Mouse (Mus musculus) forebrain, postnatal 0 days (tissue): ENCODE measurements around the gene Lama5. TPM values are rescaled to one million over a fixed set of nuclear protein-coding genes. Genes with fewer than 3 reads are reported as not detected.

ENCODE experiments used
- ATAC-seq: fragments of 200-750 bp; cut with Nextera tagmentation; 2 replicates; pipeline ENCODE4 v1.8.0; 2017; ENCODE audit warnings: mild to moderate bottlenecking, moderate library complexity
- DNase-seq: peaks from one replicate; pipeline ENCODE4 v3.0.0-alpha.2; 2015
- H3K27ac ChIP-seq: fragments of 300-500 bp; sonication (generic); 2 replicates; pipeline ENCODE4 v1.5.1; 2014; ENCODE audit warnings: low read depth, mild to moderate bottlenecking, antibody characterized with exemption, low read length, moderate library complexity, mixed read lengths
- H3K27me3 ChIP-seq: fragments of 300-500 bp; sonication (generic); 2 replicates; pipeline ENCODE4 v1.6.1; 2014; ENCODE audit warnings: mild to moderate bottlenecking, low read length, mixed read lengths; ENCODE audit not compliant: insufficient read depth
- H3K36me3 ChIP-seq: fragments of 300-500 bp; sonication (generic); 2 replicates; pipeline ENCODE4 v1.6.1; 2014; ENCODE audit warnings: mild to moderate bottlenecking, moderate library complexity; ENCODE audit not compliant: insufficient read depth
- H3K4me1 ChIP-seq: fragments of 300-500 bp; sonication (generic); 2 replicates; pipeline ENCODE4 v1.6.1; 2014; ENCODE audit warnings: antibody characterized with exemption; ENCODE audit not compliant: insufficient read depth
- H3K4me2 ChIP-seq: fragments of 300-500 bp; sonication (generic); 2 replicates; pipeline ENCODE4 v1.6.1; 2014; ENCODE audit warnings: low read depth, mild to moderate bottlenecking, moderate library complexity
- H3K4me3 ChIP-seq: fragments of 300-500 bp; sonication (generic); 2 replicates; pipeline ENCODE4 v1.5.1; 2014; ENCODE audit warnings: low read depth, low read length, mixed read lengths
- H3K9ac ChIP-seq: fragments of 300-500 bp; sonication (generic); 2 replicates; pipeline ENCODE4 v1.6.1; 2014; ENCODE audit warnings: mild to moderate bottlenecking
- H3K9me3 ChIP-seq: fragments of 300-500 bp; sonication (generic); 2 replicates; pipeline ENCODE4 v1.6.1; 2016; ENCODE audit warnings: low read length
- CTCF ChIP-seq: sonication (generic); IDR thresholded peaks from 2 replicates; pipeline ENCODE4 v1.5.1; 2016; ENCODE audit warnings: antibody characterized with exemption, control low read depth, low read depth
- WGBS: fragments of 180-500 bp; shearing (Covaris S2); extraction: QIAGEN DNeasy Blood & Tissue Kit; methylation state at CpG from one replicate; pipeline ENCODE4 v1.1.7; 2014; 5-methylcytosine and 5-hydroxymethylcytosine counted together
- polyA plus RNA-seq: library from polyadenylated mRNA; unstranded; fragments of >200 nt; fragmentation: Nextera tagmentation; extraction: Ambion mirVana; gene quantifications from 2 replicates; pipeline ENCODE4 v1.2.1, GENCODE M21; 2015
- total RNA-seq: library from RNA; depleted of rRNA; stranded (reverse); fragments of >200 nt; gene quantifications from 2 replicates; pipeline ENCODE4 v1.2.3, GENCODE M21; 2014

The Lama5 gene
- total and polyA plus RNA-seq, 2 experiments from 2014 or later: 1.4 to 8.9 TPM

DNA sequence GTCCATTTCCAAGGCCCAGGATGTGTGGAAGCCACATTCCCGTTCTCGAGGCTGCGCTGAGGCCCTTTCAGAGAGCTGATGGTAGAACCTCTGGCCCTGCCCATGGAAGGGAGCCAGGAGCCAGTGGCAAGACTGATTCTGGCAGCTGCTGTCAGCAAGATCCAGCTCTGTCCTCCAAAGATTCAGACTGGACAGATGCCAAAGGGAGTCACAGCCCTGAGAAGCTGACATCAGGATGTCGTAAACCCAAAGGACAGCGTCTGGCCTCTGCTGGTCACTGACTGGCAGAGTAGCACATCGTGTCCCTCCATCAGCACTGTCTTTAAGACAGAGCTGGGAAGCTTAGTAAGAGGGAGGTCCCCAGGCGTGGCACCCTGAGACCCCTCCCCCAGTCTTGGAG is 2.9 kb upstream of the Lama5 start:
- peaks cover 8% of the 10 kb centered on the region; the same call in 1 of the 2 replicates for H3K27me3 ChIP-seq
- H3K9ac ChIP-seq: no peak overlapping the region
- ATAC-seq: no peak
- H3K4me1 ChIP-seq: peaks cover 13% of the 10 kb centered on the region; the same call in 1 of the 2 replicates
- no peaks in the 10 kb centered on the region for H3K36me3 ChIP-seq
- no peak for DNase-seq
- TF ChIP-seq CTCF: no peak
- 65% methylated on average over 7 of the region's 7 CpGs for WGBS
- no peaks in the 10 kb centered on the region for H3K9me3 ChIP-seq
- H3K27ac ChIP-seq: no peak overlapping the region
- no peak overlapping the region for H3K4me3 ChIP-seq
- no peak overlapping the region for H3K4me2 ChIP-seq

DNA sequence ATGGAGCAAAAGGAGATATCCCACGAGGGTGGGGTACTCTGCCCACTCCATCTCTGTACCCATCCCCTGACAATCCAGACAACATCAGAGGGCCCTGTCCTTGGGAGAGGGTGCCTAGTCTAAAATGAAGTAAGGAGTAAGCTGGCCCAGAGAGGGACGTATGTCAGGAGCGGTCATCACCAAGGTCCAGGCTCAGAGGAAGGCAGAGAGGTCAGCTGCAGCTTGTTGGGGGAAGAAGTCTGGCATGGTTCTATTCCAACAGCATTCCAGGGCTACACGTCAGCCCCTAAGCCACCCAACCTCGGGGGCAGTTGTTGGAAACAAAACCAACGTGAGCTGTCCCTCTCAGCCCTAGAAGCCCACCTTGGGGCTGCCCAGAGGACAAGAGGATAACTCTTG is 2.4 kb upstream of the Lama5 start:
- Histone ChIP-seq H3K27ac (no peak overlapping the region), H3K9me3 (no peaks in the 10 kb centered on the region), H3K36me3 (no peaks in the 10 kb centered on the region), H3K4me3 (no peak overlapping the region), H3K4me2 (no peak overlapping the region), H3K4me1 (peaks cover 13% of the 10 kb centered on the region; the same call in 1 of the 2 replicates), H3K27me3 (peaks cover 8% of the 10 kb centered on the region; the same call in 1 of the 2 replicates), H3K9ac (no peak overlapping the region)
- WGBS: 58% methylated on average over 6 of the region's 6 CpGs
- DNase-seq: no peak
- ATAC-seq: no peak
- no peak for TF ChIP-seq CTCF

DNA sequence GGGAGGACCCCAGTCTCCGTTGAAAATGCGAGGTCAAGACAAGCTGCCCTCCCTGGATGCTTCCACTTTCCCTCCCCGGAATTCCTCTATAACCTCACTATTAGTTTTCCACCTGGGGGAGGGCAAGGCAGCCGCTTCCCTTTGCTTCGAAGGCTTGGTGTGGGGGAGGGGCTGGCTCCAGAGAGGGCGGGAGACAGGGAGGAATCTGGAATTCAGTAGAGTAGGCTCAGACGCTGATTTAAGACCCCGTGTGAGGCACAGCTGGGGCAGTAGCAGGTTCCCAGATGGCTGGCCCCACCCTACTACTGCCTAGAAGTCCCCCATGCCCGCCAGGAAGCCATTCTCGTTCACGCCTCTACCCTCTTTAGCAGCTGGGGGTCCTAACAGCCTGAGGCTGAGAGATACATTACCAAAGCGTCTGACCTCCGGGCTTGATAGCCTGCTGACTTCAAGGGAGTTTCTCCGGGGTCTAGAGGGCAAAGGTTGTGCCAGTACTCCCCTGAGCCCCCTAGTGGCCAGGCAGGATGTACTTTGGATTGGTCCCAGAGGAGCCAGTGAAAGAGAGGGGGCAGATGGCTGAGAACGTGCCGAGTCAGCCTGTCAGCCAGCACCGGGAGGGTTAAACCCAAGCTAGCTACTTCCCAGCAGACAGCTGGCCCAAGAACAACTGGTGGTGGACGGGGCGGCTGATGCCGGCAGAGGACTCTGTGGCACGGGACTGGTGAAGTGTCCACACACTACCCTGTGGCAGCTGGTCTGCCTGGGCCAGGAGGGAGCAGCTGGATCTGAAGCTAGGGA is 1.8 kb upstream of the Lama5 start:
- 4% methylated on average over 21 of the region's 21 CpGs for WGBS
- 0 out of 2 replicates have a peak overlapping the region, but pooled peaks have one; percentile 5 for H3K4me3 ChIP-seq

DNA sequence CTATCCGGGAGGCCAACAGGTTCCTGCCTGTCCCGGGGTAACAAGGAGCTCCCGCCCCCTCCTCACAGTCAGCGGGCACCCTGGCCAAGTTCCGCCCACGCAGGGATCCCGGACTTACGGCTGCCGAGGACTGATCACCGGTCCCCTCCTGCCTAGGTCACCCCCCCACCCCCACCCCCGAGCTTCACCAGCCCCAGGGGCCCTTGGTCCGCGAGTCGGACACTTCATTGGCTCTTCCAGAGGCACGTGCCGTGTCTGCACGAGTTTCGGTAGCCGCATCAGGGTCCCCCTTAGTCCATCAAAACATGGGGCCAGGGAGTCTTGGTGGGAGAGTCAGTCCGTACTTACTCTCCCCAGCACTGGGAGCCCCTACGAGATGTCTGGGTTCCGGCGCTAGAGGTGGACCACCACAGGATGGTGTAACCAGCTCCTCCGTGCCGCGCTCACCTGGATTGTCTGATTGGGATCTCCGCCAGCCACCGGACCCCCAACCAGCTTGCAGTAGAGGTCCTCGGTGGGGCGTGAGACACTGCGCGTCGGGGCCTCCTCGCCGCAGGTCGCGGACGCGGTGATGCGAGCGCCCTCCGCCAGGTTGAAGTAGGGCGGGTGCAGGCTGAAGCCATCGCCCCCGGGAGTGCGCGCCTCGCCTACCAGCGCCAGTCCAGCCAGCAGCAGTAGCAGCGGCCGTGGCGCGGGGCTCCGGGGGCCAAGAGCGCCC is 456 bp downstream of the Lama5 start:
- TF ChIP-seq CTCF: no peak
- no peaks in the 10 kb centered on the region for H3K36me3 ChIP-seq
- ATAC-seq (peak; percentile 23), DNase-seq (no peak)
- peak overlapping the region; percentile 100 for H3K4me2 ChIP-seq
- peak overlapping the region; percentile 53 for H3K9ac ChIP-seq
- H3K4me1 ChIP-seq: peaks cover 13% of the 10 kb centered on the region; the same call in 1 of the 2 replicates
- H3K27me3 ChIP-seq: peaks cover 8% of the 10 kb centered on the region; the same call in 1 of the 2 replicates
- H3K4me3 ChIP-seq: peak overlapping the region; percentile 53
- no peaks in the 10 kb centered on the region for H3K9me3 ChIP-seq
- under 1% methylated on average over 43 of the region's 55 CpGs for WGBS
- H3K27ac ChIP-seq: no peak overlapping the region

More for the DNA sequence above, 1.8 kb upstream of the Lama5 start:
- H3K27me3 ChIP-seq: peaks cover 8% of the 10 kb centered on the region; the same call in 1 of the 2 replicates
- H3K9me3 ChIP-seq: no peaks in the 10 kb centered on the region
- H3K4me2 ChIP-seq: peak overlapping the region; percentile 27
- peak; percentile 39 for DNase-seq
- TF ChIP-seq CTCF: peak; percentile 70
- ATAC-seq: peak; percentile 70
- H3K36me3 ChIP-seq: no peaks in the 10 kb centered on the region
- H3K4me1 ChIP-seq: peaks cover 13% of the 10 kb centered on the region; the same call in 1 of the 2 replicates
- no peak overlapping the region for H3K9ac ChIP-seq
- H3K27ac ChIP-seq: no peak overlapping the region

DNA sequence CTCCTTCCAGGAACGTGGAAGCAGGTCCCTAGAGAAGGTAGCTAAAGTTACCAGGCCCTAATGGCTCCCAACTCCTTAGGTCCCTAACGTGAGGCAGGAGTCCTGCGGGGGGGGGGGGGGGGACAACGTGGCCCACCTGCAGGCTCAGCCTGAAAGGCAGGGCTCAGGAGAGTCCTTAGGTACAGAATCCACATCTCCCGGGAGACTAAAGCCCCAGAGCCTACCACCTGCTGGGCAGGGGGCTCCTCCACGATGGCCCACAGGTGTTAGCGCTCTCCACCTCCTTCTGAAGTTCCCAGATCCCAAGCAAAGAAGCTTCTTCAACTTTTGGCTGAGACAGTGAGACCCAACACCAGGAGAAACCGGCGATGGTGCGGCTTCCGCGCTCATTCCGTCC is 1.0 kb downstream of the Lama5 start:
- DNase-seq (no peak), ATAC-seq (no peak)
- Histone ChIP-seq H3K4me3 (peak overlapping the region; percentile 53), H3K9me3 (no peaks in the 10 kb centered on the region), H3K27me3 (peaks cover 8% of the 10 kb centered on the region; the same call in 1 of the 2 replicates), H3K36me3 (no peaks in the 10 kb centered on the region), H3K27ac (no peak overlapping the region), H3K9ac (peak overlapping the region; percentile 53; the same call in 1 of the 2 replicates), H3K4me2 (peak overlapping the region; percentile 100), H3K4me1 (peaks cover 13% of the 10 kb centered on the region; the same call in 1 of the 2 replicates)
- 4% methylated on average over 13 of the region's 13 CpGs for WGBS
- no peak for TF ChIP-seq CTCF

DNA sequence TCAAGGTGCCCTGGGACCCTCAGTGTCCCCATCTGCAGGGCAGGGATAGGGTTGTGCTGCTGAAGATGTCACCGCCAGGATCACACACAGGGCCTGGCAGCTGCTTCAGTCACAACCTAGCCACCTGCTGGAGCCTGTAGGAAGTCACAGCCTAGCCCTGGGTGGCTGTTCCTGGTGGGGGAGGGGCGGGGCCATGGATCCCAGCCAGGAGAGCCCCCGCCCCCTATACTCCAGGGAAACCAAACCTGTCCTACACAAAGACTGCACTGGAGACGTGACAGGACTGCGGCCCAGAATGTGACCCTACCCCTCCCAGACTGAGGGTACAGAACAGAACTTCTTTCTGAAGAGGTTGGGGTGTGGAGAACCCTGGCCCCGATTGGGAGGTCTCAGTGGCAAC is 3.4 kb downstream of the Lama5 start:
- TF ChIP-seq CTCF: peak; percentile 41
- H3K27ac ChIP-seq: no peak overlapping the region
- peaks cover 8% of the 10 kb centered on the region; the same call in 1 of the 2 replicates for H3K27me3 ChIP-seq
- H3K4me1 ChIP-seq: peaks cover 10% of the 10 kb centered on the region
- DNase-seq (no peak), ATAC-seq (no peak)
- no peak overlapping the region for H3K4me2 ChIP-seq
- H3K4me3 ChIP-seq: no peak overlapping the region
- no peaks in the 10 kb centered on the region for H3K9me3 ChIP-seq
- H3K9ac ChIP-seq: no peak overlapping the region
- 12% methylated on average over 6 of the region's 6 CpGs for WGBS
- H3K36me3 ChIP-seq: no peaks in the 10 kb centered on the region
